Mouse (Mus musculus) kidney, embryonic 14.5 days (tissue): ENCODE data around the gene Rgs8. TPM values are rescaled to one million over a fixed set of nuclear protein-coding genes. Genes with fewer than 3 reads are reported as not detected.
A peak's percentile ranks its signal among the peaks of the same experiment; 100 is the strongest.

ENCODE experiments used
- ATAC-seq: fragments of 200-750 bp; cut with Nextera tagmentation; 2 replicates; pipeline ENCODE4 v1.8.0; 2017; ENCODE audit warnings: moderate number of reproducible peaks, mild to moderate bottlenecking, moderate TSS enrichment, moderate library complexity; ENCODE audit not compliant: low FRiP score, low TSS enrichment
- H3K27ac ChIP-seq: fragments of 300-500 bp; sonication (generic); 2 replicates; pipeline ENCODE4 v1.5.1; 2014; ENCODE audit warnings: low read depth, mild to moderate bottlenecking, low read length, moderate library complexity, mixed read lengths
- H3K27me3 ChIP-seq: fragments of 300-500 bp; sonication (generic); 2 replicates; pipeline ENCODE4 v1.6.1; 2014; ENCODE audit warnings: mild to moderate bottlenecking, low read length; ENCODE audit not compliant: control insufficient read depth, insufficient read depth
- H3K36me3 ChIP-seq: fragments of 300-500 bp; sonication (generic); 2 replicates; pipeline ENCODE4 v1.6.1; 2014; ENCODE audit warnings: low read length, mixed read lengths; ENCODE audit not compliant: control insufficient read depth, insufficient read depth
- H3K4me1 ChIP-seq: fragments of 300-500 bp; sonication (generic); 2 replicates; pipeline ENCODE4 v1.6.1; 2014; ENCODE audit warnings: low read length, mixed read lengths; ENCODE audit not compliant: control insufficient read depth, insufficient read depth
- H3K4me2 ChIP-seq: fragments of 300-500 bp; sonication (generic); replicated peaks from 2 replicates; pipeline ENCODE4 v1.6.1; 2014; ENCODE audit warnings: low read depth, mild to moderate bottlenecking, low read length
- H3K4me3 ChIP-seq: fragments of 300-500 bp; sonication (generic); 2 replicates; pipeline ENCODE4 v1.5.1; 2014; ENCODE audit warnings: mild to moderate bottlenecking, low read length
- H3K9ac ChIP-seq: fragments of 300-500 bp; sonication (generic); 2 replicates; pipeline ENCODE4 v1.6.1; 2014; ENCODE audit warnings: low read depth, mild to moderate bottlenecking, low read length, moderate library complexity
- H3K9me3 ChIP-seq: fragments of 300-500 bp; sonication (generic); 2 replicates; pipeline ENCODE4 v1.6.1; 2016; ENCODE audit warnings: low read length; ENCODE audit not compliant: control insufficient read depth
- whole genome bisulfite sequencing: fragments of 180-500 bp; shearing (Covaris S2); extraction: QIAGEN DNeasy Blood & Tissue Kit; methylation state at CpG from one replicate; pipeline ENCODE4 v1.1.7; 2014; 5-methylcytosine and 5-hydroxymethylcytosine counted together
- polyA plus RNA-seq: library from polyadenylated mRNA; unstranded; fragments of >200 nt; fragmentation: Nextera tagmentation; extraction: Ambion mirVana; gene quantifications from 2 replicates; pipeline ENCODE4 v1.2.1, GENCODE M21; 2014

The Rgs8 gene
- polyA plus RNA-seq, 1 experiment from 2014 or later = 0.04 TPM

GRCm38 (mm10) chr1:153740775-153741400 lies 88.1 kb downstream of the Rgs8 start:
- no peaks in the 10 kb centered on the region for H3K36me3 ChIP-seq
- 35% methylated on average over 12 of the region's 12 CpGs for WGBS
- peaks cover 21% of the 10 kb centered on the region for H3K27me3 ChIP-seq
- peaks cover 4% of the 10 kb centered on the region; the same call in 1 of the 2 replicates for H3K4me1 ChIP-seq
- H3K9me3 ChIP-seq = no peaks in the 10 kb centered on the region
- ATAC-seq = no peak
- H3K4me3 ChIP-seq = peak overlapping the region; percentile 30
- H3K27ac ChIP-seq = no peak overlapping the region
- peak overlapping the region; percentile 68 for H3K4me2 ChIP-seq
- H3K9ac ChIP-seq = peak overlapping the region; percentile 25; the same call in 1 of the 2 replicates

- no peak for ATAC-seq
- Histone ChIP-seq H3K4me1 (peaks cover 4% of the 10 kb centered on the region; the same call in 1 of the 2 replicates), H3K4me2 (0 out of 2 replicates have a peak overlapping the region, but pooled peaks have one; percentile 68), H3K27ac (no peak overlapping the region), H3K4me3 (peak overlapping the region; percentile 30; the same call in 1 of the 2 replicates), H3K9ac (no peak overlapping the region), H3K27me3 (peaks cover 21% of the 10 kb centered on the region), H3K36me3 (no peaks in the 10 kb centered on the region), H3K9me3 (no peaks in the 10 kb centered on the region)
- WGBS = 71% methylated on average over 18 of the region's 18 CpGs
These were observed 88.9 kb downstream of the Rgs8 start for GRCm38 (mm10) chr1:153741551-153742316.

DNA sequence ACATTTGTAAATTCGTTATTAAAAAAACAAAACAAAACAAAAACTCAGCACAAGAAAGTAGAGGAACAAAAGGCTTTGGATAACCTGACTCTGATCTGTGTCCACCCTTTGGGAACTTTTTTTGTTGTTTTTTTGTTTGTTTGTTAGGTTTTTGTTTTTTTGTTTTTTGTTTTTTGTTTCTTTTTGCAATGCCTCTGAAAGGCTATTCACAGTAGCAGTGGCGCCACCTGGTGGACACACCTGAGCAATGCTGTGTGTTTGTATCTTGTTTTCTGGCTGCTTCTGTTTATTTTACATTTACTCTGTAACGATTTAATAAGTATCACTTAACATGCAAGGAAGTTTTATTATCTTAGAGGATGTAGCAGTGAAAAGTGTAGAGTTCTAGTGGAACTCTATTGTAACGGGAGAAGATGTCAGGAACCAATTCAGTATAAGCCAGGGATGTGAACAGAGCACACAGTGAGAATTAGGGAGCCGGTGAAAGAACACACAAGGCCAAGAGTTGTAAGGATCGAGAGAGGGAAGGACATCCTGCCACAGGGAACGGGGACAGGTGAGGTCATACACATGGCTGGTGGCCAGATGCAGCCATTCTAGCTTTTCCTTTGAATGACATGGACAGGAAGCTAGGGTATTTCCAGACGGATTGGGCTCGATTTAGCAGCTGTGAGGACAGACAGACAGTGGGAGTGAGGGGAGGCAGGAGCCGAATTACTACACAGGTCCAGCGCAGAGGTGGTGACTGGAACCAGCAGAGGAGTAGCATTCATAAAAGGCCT lies 89.7 kb downstream of the Rgs8 start:
- H3K27me3 ChIP-seq = peaks cover 21% of the 10 kb centered on the region
- WGBS = 48% methylated on average over 11 of the region's 11 CpGs
- H3K4me3 ChIP-seq = no peak overlapping the region
- no peaks in the 10 kb centered on the region for H3K36me3 ChIP-seq
- H3K9ac ChIP-seq = no peak overlapping the region
- no peak overlapping the region for H3K4me2 ChIP-seq
- H3K9me3 ChIP-seq = no peaks in the 10 kb centered on the region
- no peak overlapping the region for H3K27ac ChIP-seq
- ATAC-seq = no peak
- H3K4me1 ChIP-seq = peaks cover 4% of the 10 kb centered on the region; the same call in 1 of the 2 replicates

- 81% methylated on average over 14 of the region's 14 CpGs for WGBS
- H3K9me3 ChIP-seq = no peaks in the 10 kb centered on the region
- H3K27me3 ChIP-seq = peaks cover 2% of the 10 kb centered on the region; the same call in 1 of the 2 replicates
- peaks cover 14% of the 10 kb centered on the region; the same call in 1 of the 2 replicates for H3K4me1 ChIP-seq
- no peak overlapping the region for H3K4me3 ChIP-seq
- no peak overlapping the region for H3K27ac ChIP-seq
- no peak overlapping the region for H3K4me2 ChIP-seq
- no peak overlapping the region for H3K9ac ChIP-seq
- H3K36me3 ChIP-seq = no peaks in the 10 kb centered on the region
- ATAC-seq = no peak
These were observed 93.4 kb downstream of the Rgs8 start for GRCm38 (mm10) chr1:153746119-153746670.

DNA sequence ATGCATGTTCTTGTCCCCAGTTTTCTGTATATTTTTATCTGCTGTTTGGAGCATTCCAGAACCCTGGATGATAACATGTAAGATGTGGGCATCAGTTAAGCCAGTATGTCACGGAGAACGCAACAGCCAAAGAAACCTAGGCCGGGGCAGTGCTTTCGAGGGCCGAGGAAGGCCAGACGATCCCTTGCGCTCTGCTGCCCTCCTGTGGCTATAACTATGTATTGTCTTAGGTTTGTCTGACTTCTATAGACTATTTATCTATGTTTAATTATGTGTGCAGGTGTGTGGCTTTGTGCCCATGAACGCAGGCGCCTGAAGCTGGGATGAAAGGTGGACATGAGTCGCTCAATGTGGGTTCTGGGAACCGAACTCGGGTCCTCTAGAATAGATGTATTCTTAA lies 93.9 kb downstream of the Rgs8 start:
- 3% methylated on average over 12 of the region's 12 CpGs for whole genome bisulfite sequencing
- H3K27ac ChIP-seq = no peak overlapping the region

GRCm38 (mm10) chr1:153747861-153748530 lies 95.2 kb downstream of the Rgs8 start:
- Histone ChIP-seq H3K4me3 (no peak overlapping the region), H3K36me3 (no peaks in the 10 kb centered on the region), H3K9me3 (no peaks in the 10 kb centered on the region), H3K27ac (0 out of 2 replicates have a peak overlapping the region, but pooled peaks have one; percentile 4), H3K4me1 (peaks cover 20% of the 10 kb centered on the region; the same call in 1 of the 2 replicates), H3K9ac (no peak overlapping the region), H3K4me2 (no peak overlapping the region), H3K27me3 (no peaks in the 10 kb centered on the region)
- WGBS = 60% methylated on average over 12 of the region's 12 CpGs
- no peak for ATAC-seq

More for the DNA sequence above, 93.9 kb downstream of the Rgs8 start:
- H3K27me3 ChIP-seq = no peaks in the 10 kb centered on the region
- no peak overlapping the region for H3K9ac ChIP-seq
- H3K4me1 ChIP-seq = peaks cover 15% of the 10 kb centered on the region; the same call in 1 of the 2 replicates
- no peaks in the 10 kb centered on the region for H3K9me3 ChIP-seq
- H3K4me3 ChIP-seq = no peak overlapping the region
- no peaks in the 10 kb centered on the region for H3K36me3 ChIP-seq
- H3K4me2 ChIP-seq = no peak overlapping the region
- no peak for ATAC-seq

DNA sequence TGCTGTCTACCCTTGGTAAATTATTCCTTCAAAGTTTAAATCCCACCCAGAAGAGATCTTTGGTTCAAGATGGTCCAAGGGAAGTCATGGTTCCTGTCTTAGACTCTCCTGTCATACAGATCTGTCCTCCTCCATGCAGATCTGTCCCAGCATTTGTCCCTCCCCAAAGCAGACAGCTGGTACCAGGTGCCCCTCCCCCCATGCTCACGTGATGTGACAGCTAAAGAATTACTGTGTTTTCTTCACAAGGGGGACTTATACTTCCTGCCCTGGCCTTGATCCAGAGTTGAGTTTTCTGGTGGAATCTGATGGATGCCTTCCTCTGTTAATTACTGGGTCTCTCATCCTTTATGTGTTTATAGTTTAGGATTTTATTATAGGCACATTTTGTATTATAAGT lies 95.7 kb downstream of the Rgs8 start:
- ATAC-seq = 0 out of 2 replicates have a peak, but pooled peaks have one; percentile 11
- Histone ChIP-seq H3K9me3 (no peaks in the 10 kb centered on the region), H3K27ac (peak overlapping the region; percentile 4; the same call in 1 of the 2 replicates), H3K36me3 (no peaks in the 10 kb centered on the region), H3K9ac (no peak overlapping the region), H3K4me3 (no peak overlapping the region), H3K4me1 (peaks cover 20% of the 10 kb centered on the region; the same call in 1 of the 2 replicates), H3K4me2 (peak overlapping the region; percentile 46; the same call in 1 of the 2 replicates), H3K27me3 (no peaks in the 10 kb centered on the region)
- WGBS = 6% methylated on average over 1 of the region's 1 CpGs

DNA sequence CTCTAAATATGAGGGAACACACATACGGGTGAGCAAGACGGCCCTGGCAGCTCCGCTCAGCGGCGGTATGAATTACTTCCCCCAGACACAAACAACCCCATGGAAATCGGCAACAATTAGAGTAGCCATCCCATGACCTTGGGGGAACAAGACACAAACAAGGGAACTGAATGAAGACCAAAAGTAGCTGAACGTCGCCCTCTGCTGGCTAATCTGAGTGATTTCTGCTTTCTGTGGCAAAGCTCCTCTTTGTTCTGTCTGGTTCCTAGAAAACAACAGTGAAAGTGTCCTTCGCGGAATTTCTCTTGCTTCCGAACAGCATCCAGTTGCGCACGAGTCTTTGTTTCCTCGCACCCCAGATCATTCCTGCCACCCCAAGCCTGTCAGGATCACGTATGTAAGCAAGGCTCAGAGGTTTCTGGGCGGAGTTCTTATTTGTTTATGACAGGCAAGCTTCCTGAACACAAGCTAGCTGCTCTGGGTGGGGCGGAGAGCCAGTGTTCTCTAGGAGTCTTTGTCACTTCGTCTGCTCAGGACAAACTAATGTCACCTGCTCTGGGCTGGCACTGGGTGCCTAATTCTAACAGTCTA lies 96.5 kb downstream of the Rgs8 start, which contains the start of gene Rnasel:
Gene Rnasel, plus strand, starts transcription at position 216 of the 591 bp plus-strand sequence.
- H3K27me3 ChIP-seq = no peaks in the 10 kb centered on the region
- H3K27ac ChIP-seq = peak within 1 kb of the TSS; percentile 10; the same call in 1 of the 2 replicates
- H3K9ac ChIP-seq = peak within 1 kb of the TSS; percentile 42
- ATAC-seq = peak; percentile 68
- WGBS = 3% methylated on average over 18 of the region's 18 CpGs
- H3K4me3 ChIP-seq = peak within 1 kb of the TSS; percentile 21
- peak within 1 kb of the TSS; percentile 46 for H3K4me2 ChIP-seq
- peaks cover 20% of the 10 kb centered on the region; the same call in 1 of the 2 replicates for H3K4me1 ChIP-seq
- H3K36me3 ChIP-seq = no peaks in the 10 kb centered on the region
- H3K9me3 ChIP-seq = no peaks in the 10 kb centered on the region
